Mouse (Mus musculus) T-helper 2 cell (primary cell): ENCODE measurements around the gene Aarsd1.
"Not testable (repeated sequence)": the region's sequence is repeated elsewhere in the genome, so short reads cannot be mapped to it uniquely, and the experiment has no call there.

Source experiments
- in situ Hi-C: fragments of 300-600 bp; cut with MboI, MseI; formaldehyde crosslinking; loops from one replicate; pipeline ENCODE4 v1.15.1; 2025; ENCODE audit warnings: high pct_unique_total_duplicates

Aarsd1 gene

GRCm38 (mm10) chr11:101417101-101417855 lies at the start of gene Aarsd1:
Gene Aarsd1, minus strand, starts transcription at chr11:101417615.
- in situ Hi-C loops, result no loop called here

GRCm38 (mm10) chr11:101466552-101466950 lies 49.1 kb upstream of the Aarsd1 start:
- in situ Hi-C loops, result not testable (repeated sequence)

- in situ Hi-C loops, result no loop called here
Observed at GRCm38 (mm10) chr11:101465869-101466551, 48.6 kb upstream of the Aarsd1 start, which contains the start of gene Vat1. Gene Vat1, minus strand, starts transcription at chr11:101466230.

- in situ Hi-C loops, result no loop called here
Observed at GRCm38 (mm10) chr11:101465101-101465868, 47.9 kb upstream of the Aarsd1 start.

GRCm38 (mm10) chr11:101464211-101465100 lies 47.0 kb upstream of the Aarsd1 start, which contains the start of gene Rnd2:
Gene Rnd2, plus strand, starts transcription at chr11:101464999.
- in situ Hi-C loops, result no loop called here

- in situ Hi-C loops, result no loop called here
Observed at GRCm38 (mm10) chr11:101462583-101463440, 45.4 kb upstream of the Aarsd1 start.

- in situ Hi-C loops, result no loop called here
Observed at GRCm38 (mm10) chr11:101462141-101462540, 44.7 kb upstream of the Aarsd1 start.

- in situ Hi-C loops, result no loop called here
Observed at GRCm38 (mm10) chr11:101460321-101460720, 42.9 kb upstream of the Aarsd1 start.

- in situ Hi-C loops, result no loop called here
Observed at GRCm38 (mm10) chr11:101459716-101460115, 42.3 kb upstream of the Aarsd1 start.

GRCm38 (mm10) chr11:101458217-101458616 lies 40.8 kb upstream of the Aarsd1 start:
- in situ Hi-C loops, result no loop called here

- in situ Hi-C loops, result no loop called here
Observed at GRCm38 (mm10) chr11:101457631-101458030, 40.2 kb upstream of the Aarsd1 start.

- in situ Hi-C loops, result no loop called here
Observed at GRCm38 (mm10) chr11:101455627-101456026, 38.2 kb upstream of the Aarsd1 start.

- in situ Hi-C loops, result no loop called here
Observed at GRCm38 (mm10) chr11:101454702-101455101, 37.3 kb upstream of the Aarsd1 start.

- in situ Hi-C loops, result no loop called here
Observed at GRCm38 (mm10) chr11:101452093-101452774, 34.8 kb upstream of the Aarsd1 start.

- in situ Hi-C loops, result no loop called here
Observed at GRCm38 (mm10) chr11:101451536-101451935, 34.1 kb upstream of the Aarsd1 start.

- in situ Hi-C loops, result no loop called here
Observed at GRCm38 (mm10) chr11:101450394-101450793, 33.0 kb upstream of the Aarsd1 start.

- in situ Hi-C loops, result not testable (repeated sequence)
Observed at GRCm38 (mm10) chr11:101449596-101449995, 32.2 kb upstream of the Aarsd1 start.

GRCm38 (mm10) chr11:101448899-101449298 lies 31.5 kb upstream of the Aarsd1 start:
- in situ Hi-C loops, result no loop called here

GRCm38 (mm10) chr11:101448274-101448746 lies 30.9 kb upstream of the Aarsd1 start, which contains the start of gene Ifi35:
Gene Ifi35, plus strand, starts transcription at chr11:101448407.
- in situ Hi-C loops, result no loop called here
